Mouse (Mus musculus) heart, adult 2 months (tissue): ENCODE results near the gene Cd320.
"Not testable (repeated sequence)": the region's sequence is repeated elsewhere in the genome, so short reads cannot be mapped to it uniquely, and the experiment has no call there.

Experiments used
- CTCF ChIP-seq: fragments of 200-600 bp; IDR thresholded peaks from 2 replicates; pipeline ENCODE4 v1.8.1; 2022; ENCODE audit warnings: antibody characterized with exemption, mild to moderate bottlenecking, moderate library complexity
- EP300 ChIP-seq: fragments of 200-500 bp; IDR thresholded peaks from 2 replicates; pipeline ENCODE4 v1.6.1; 2011; ENCODE audit warnings: low read depth, low read length, control low read depth; ENCODE audit not compliant: insufficient read depth
- POLR2A ChIP-seq: fragments of 200-500 bp; IDR thresholded peaks from 2 replicates; pipeline ENCODE4 v1.6.1; 2011; ENCODE audit warnings: mild to moderate bottlenecking, low read depth, low read length, control low read depth; ENCODE audit not compliant: insufficient read depth

DNA sequence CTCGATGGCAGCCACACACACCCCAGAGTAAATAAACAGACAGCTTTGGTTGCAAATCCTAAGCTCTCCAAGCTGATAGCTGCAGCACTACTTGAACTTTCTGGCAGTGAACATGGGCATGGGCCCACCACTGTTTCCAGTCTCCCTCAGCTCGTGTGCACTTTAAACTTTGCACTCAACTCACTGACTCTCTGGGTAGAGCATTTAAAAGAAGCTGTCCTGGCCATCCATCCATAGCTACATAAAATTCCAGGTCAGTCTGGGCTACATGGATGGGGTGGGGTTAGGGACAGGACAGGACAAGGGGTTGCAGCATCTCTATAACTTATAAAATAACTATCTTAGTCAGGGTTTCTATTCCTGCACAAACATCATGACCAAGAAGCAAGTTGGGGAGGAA, 44.9 kb downstream of the Cd320 start:
- not testable (repeated sequence) for TF ChIP-seq CTCF, POLR2A, EP300
